In the genomic region with DNA sequence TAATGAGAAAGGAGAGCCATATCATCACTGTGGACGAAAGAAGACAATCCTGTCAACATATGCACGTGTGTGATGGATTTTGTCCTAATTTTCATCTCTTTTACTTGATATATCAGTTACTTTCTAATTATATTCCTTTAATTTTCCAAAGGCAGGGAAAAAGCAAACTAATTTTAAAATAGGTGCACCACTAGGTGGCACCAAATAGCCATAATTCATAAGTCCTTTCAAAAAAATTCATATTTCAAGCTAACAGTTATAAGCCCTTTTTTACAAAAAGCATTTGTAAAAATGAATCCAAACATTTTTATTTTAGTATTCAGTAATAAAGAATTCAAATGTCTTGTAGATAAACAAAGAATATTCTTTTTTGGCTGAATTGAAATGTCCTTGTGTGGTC, we compare ENCODE assay signal across 10 mouse cellular contexts.
DNase-seq lines count a peak whose midpoint lies in the region; ATAC-seq and TF ChIP-seq lines count a peak whose summit lies in the region.
"Had no signal": no experiment of that assay in that cellular context is flagged by ENCODE, and none has a peak within 500 bp of the region (broad histone marks: within the 10 kb centered on the region; RNA-seq: fewer than 3 reads in every experiment).

No protein-coding gene starts in this region.

- 3% methylated on average over 2 of the region's 2 CpGs for WGBS in liver, adult 2 months

- no peak overlapping the region for H3K27ac ChIP-seq in liver, adult 2 months (replicated peaks; ENCODE audit: insufficient read depth, low read depth, low read length)
- H3K27ac ChIP-seq: embryonic facial prominence, embryonic 13.5 days; liver, embryonic 13.5 days had no signal

- H3K27me3 ChIP-seq in liver, adult 2 months (ENCODE audit: control insufficient read depth, insufficient read depth, low read length): no peaks in the 10 kb centered on the region
- H3K27me3 ChIP-seq: embryonic facial prominence, embryonic 13.5 days; liver, embryonic 13.5 days had no signal

- H3K9ac ChIP-seq in liver, adult 2 months (ENCODE audit: low read depth, low read length): no peak overlapping the region
- H3K9ac ChIP-seq: embryonic facial prominence, embryonic 13.5 days; liver, embryonic 13.5 days had no signal

- no peaks in the 10 kb centered on the region; the same call in 1 of the 2 replicates for H3K4me1 ChIP-seq in liver, adult 2 months (ENCODE audit: control insufficient read depth, insufficient read depth, low read length)
- H3K4me1 ChIP-seq: embryonic facial prominence, embryonic 13.5 days; liver, embryonic 13.5 days had no signal

- 0 out of 2 replicates have a peak, but pooled peaks have one; percentile 7 for TF ChIP-seq CTCF in liver, adult 2 months (IDR thresholded peaks at IDR 0.05; ENCODE audit: low read depth, low read length)

- no peaks in the 10 kb centered on the region for H3K79me2 ChIP-seq in liver, adult 2 months (ENCODE audit: control insufficient read depth, insufficient read depth, low read length)

- ATAC-seq in megakaryocyte, adult 5-6 weeks (ENCODE audit: poor library complexity, severe bottlenecking): no peak

- no peak for TF ChIP-seq POLR2A in liver, adult 2 months (IDR thresholded peaks at IDR 0.05; ENCODE audit: extremely low read depth, insufficient read depth, low read length)

- peak; percentile 3 for DNase-seq in gastrocnemius, adult 18-20 months (ENCODE audit: low spot score)
- DNase-seq in gastrocnemius, adult 8-10 months (ENCODE audit: low spot score in 2 of 2): no peak
- peak; percentile 35 for DNase-seq in liver, adult 2 months (ENCODE audit: extremely low read depth, low read depth, low spot score)
- DNase-seq in liver: no peak
- DNase-seq in NIH3T3 (ENCODE audit: low read depth): peak; percentile 76
- peak; percentile 18 for DNase-seq in lung, postnatal 14 days
- no peak for DNase-seq in ovary, postnatal 10 days (ENCODE audit: low spot score)
- DNase-seq: liver, embryonic 13.5 days had no signal

- no peaks in the 10 kb centered on the region for H3K36me3 ChIP-seq in liver, adult 2 months (ENCODE audit: control insufficient read depth, insufficient read depth, low read length)
- H3K36me3 ChIP-seq: embryonic facial prominence, embryonic 13.5 days; liver, embryonic 13.5 days had no signal

- H3K4me3 ChIP-seq in liver, adult 2 months (ENCODE audit: insufficient read depth, low read depth, low read length): no peak overlapping the region
- H3K4me3 ChIP-seq: embryonic facial prominence, embryonic 13.5 days; liver, embryonic 13.5 days had no signal

Comparison
In these comparisons a context has a peak if more than half of its experiments do, and no peak if none do; other contexts are left out.
1. DNase-seq: peak in gastrocnemius, adult 18-20 months (single experiment), liver, adult 2 months (single experiment), NIH3T3 (single experiment) and lung, postnatal 14 days (single experiment); none in gastrocnemius, adult 8-10 months (0 of 2), liver (single experiment) and ovary, postnatal 10 days (single experiment).